Mouse (Mus musculus) left cerebral cortex, postnatal 25 days (tissue): ENCODE results near the gene Olfr492. TPM values are rescaled to one million over a fixed set of nuclear protein-coding genes. Genes with fewer than 3 reads are reported as not detected.

Experiments used
- DNase-seq, 2 experiments: peaks; one replicate each; pipeline ENCODE4 v3.0.0; 2022; ENCODE audit warnings: low spot score in 2 of 2, mixed read lengths in 1 of 2
- intact Hi-C: fragments of 180-260 bp; cut with DNase I; formaldehyde crosslinking; loops from one replicate; pipeline ENCODE4 v1.15.1; 2025
- total RNA-seq, 2 experiments: library from RNA; stranded (reverse); gene quantifications; 2 replicates each; pipeline ENCODE4 v1.2.3; 2021

Olfr492 gene
- total RNA-seq, result not detected

GRCm38 (mm10) chr7:108323574-108323973, at the start of gene Olfr492:
TSS of gene Olfr492 (minus strand) at chr7:108323674.
- DNase-seq, result no peak
- intact Hi-C loops, result no loop called here

DNA sequence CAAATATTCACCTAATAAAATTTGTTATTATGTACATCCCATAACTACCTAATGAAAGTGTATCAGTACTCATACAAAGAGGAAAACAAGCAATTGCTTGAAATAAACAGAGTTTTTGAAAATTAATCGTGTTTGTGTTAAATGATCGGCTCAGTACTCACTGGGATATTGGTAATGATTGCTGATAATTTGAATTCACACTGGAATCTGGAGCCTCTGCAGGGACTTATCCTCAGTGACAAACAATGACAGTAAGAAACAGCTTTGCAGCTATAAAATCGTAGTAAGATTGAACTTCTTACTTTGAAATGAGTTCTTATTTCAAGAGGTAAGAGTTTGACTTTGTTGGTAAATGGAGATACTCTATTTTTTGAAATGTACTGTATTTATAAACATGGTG, 41.6 kb upstream of the Olfr492 start, which contains the start of gene Olfr494:
Gene Olfr494 (plus strand): TSS at position 301 of the 400 bp plus-strand sequence.
- DNase-seq, result no peak
- intact Hi-C loops, result no loop called here

DNA sequence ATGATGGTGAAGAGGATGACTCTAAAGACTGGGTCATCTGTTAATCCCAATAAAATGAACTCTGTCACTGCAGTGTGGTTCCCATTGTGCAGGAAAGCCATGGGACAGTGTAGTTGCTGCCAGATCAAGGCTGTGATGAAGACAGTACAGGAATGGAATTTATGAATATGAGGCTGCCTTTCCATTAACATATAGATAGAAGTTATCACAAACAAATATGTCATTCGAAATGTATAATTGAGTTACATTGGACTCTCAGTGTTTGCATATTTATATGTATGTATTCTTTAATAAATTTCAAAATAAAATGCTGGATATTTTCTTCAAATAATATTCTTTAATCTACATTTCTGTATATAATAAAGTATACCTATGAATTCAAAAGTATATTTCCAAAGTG, 23.4 kb upstream of the Olfr492 start, which contains the start of gene Olfr493:
Gene Olfr493 (minus strand): TSS at position 101 of the 400 bp plus-strand sequence.
- intact Hi-C loops, result no loop called here
- no peak for DNase-seq

DNA sequence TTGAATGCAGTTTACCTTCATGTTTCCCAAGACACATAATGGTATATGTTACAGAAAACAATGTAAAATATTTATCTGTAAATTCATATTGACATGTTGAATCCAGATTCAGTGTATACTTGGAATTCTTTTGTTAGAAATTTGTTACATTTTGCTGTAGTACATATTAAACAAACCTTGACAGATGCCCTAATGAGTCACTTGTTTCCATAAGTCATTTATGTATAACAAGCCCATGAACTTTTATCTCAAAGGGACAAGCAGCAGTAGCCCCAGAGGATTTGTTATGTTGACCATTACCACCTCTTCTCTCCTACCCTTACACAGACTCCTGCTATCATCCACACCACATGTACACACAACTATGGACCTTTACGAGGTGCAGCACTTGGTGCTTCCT, 10.3 kb downstream of the Olfr492 start, which contains the start of gene Olfr491:
Gene Olfr491 (plus strand): TSS at position 301 of the 400 bp plus-strand sequence.
- no peak for DNase-seq
- intact Hi-C loops, result no loop called here

DNA sequence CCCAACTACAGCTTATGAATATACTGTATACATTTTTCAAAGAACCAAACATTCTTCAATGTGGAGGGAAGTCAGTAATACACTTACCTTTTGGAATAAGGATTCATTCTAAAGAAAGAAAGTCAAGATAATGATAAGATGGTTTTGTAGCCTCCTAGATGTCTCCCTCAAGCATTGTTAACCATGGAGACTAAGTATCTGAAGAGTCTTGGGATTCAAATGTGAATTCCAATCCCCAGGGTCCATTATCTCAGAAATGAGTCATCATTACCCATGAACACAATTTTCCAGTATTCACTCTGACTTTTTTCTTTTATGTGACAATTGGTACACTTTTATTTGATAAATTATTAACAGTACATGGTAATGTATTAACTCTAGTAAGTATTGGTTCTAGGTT, 34.6 kb downstream of the Olfr492 start, which contains the start of gene Olfr490:
Gene Olfr490 (minus strand): TSS at position 101 of the 400 bp plus-strand sequence.
- intact Hi-C loops, result no loop called here
- DNase-seq, result no peak

Other genes starting within 250 kb of the Olfr492 start
- gene Olfr481, start 243.8 kb downstream of the Olfr492 start, total RNA-seq, result not detected
- gene Olfr482, start 226.1 kb downstream of the Olfr492 start, total RNA-seq, result 1 to 10 TPM; 1.6 to 1.9 TPM
- gene Olfr483, start 222.8 kb downstream of the Olfr492 start, total RNA-seq, result not detected
- not detected for gene Olfr484, start 196.2 kb downstream of the Olfr492 start, total RNA-seq
- not detected for gene Olfr485, start 163.8 kb downstream of the Olfr492 start, total RNA-seq
- gene Olfr486, start 150.9 kb downstream of the Olfr492 start, total RNA-seq, result not detected
- not detected for gene Olfr487, start 109.0 kb downstream of the Olfr492 start, total RNA-seq
- not detected for gene Olfr488, start 65.3 kb downstream of the Olfr492 start, total RNA-seq
- gene Olfr490, start 34.7 kb downstream of the Olfr492 start, total RNA-seq, result not detected
- gene Olfr491, start 10.2 kb downstream of the Olfr492 start, total RNA-seq, result not detected
- gene Olfr493, start 23.3 kb upstream of the Olfr492 start, total RNA-seq, result not detected
- gene Olfr494, start 41.7 kb upstream of the Olfr492 start, total RNA-seq, result not detected
- gene Olfr495, start 69.5 kb upstream of the Olfr492 start, total RNA-seq, result not detected
- not detected for gene Olfr497, start 96.7 kb upstream of the Olfr492 start, total RNA-seq
- not detected for gene Olfr498, start 141.7 kb upstream of the Olfr492 start, total RNA-seq
- not detected for gene Olfr502, start 201.4 kb upstream of the Olfr492 start, total RNA-seq
- gene Olfr503, start 220.9 kb upstream of the Olfr492 start, total RNA-seq, result not detected
- not detected for gene Olfr504, start 242.1 kb upstream of the Olfr492 start, total RNA-seq